Comparison of ENCODE assay signal across 11 mouse cellular contexts in the genomic region with DNA sequence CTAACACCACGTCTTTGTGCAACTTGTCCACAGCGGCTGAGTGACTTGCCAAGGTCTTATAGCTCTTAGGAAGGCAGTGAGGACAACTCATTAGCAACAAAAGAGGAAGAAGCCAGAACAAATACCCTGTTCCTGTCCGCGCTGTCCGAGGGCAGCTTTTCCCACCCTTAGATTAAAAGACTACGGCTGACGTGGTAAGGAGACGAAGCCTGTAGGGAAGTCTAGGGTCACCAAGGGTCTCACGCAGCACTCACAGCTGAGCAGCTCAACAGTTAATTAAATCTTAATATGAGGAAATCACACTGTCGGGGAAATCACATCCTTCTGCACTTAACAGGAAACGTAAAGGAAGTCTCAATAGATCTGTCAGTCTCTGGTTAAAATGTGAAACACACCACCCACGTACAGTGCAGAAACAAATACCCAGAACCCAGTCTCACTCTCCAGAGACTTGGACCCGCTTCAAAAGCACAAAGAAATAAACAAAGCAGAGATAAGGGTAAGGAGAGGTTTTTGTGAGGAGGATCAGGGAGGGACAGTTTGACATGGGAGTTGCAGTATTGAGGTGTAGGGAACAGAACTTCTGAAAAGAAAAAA. TPM values are rescaled to one million over a fixed set of nuclear protein-coding genes. Genes with fewer than 3 reads are reported as not detected.
DNase-seq lines count a peak whose midpoint lies in the region; ATAC-seq and TF ChIP-seq lines count a peak whose summit lies in the region.
"Had no signal": no experiment of that assay in that cellular context is flagged by ENCODE, and none has a peak within 500 bp of the region (broad histone marks: within the 10 kb centered on the region; RNA-seq: fewer than 3 reads in every experiment).

No protein-coding gene starts in this region.

- no peak overlapping the region for H3K27ac ChIP-seq in hindbrain, embryonic 16.5 days (ENCODE audit: low read depth, low read length)
- no peak overlapping the region for H3K27ac ChIP-seq in hindbrain, postnatal 0 days
- H3K27ac ChIP-seq in testis, adult 2 months (ENCODE audit: control insufficient read depth, insufficient read depth, low read depth, low read length) = peak overlapping the region; percentile 57
- no peak overlapping the region for H3K27ac ChIP-seq in liver, embryonic 14.5 days
- no peak overlapping the region for H3K27ac ChIP-seq in embryonic facial prominence, embryonic 10.5 days (replicated peaks)
- H3K27ac ChIP-seq: gastrocnemius, adult 2 months; hindbrain, embryonic 14.5 days; layer of hippocampus, adult 2 months had no signal

- WGBS in hindbrain, embryonic 16.5 days = 69% methylated on average over 13 of the region's 13 CpGs
- 52% methylated on average over 13 of the region's 13 CpGs for WGBS in hindbrain, postnatal 0 days
- WGBS in liver, embryonic 14.5 days (ENCODE audit: insufficient replicate concordance) = 36% methylated on average over 13 of the region's 13 CpGs
- 59% methylated on average over 13 of the region's 13 CpGs for WGBS in embryonic facial prominence, embryonic 10.5 days

- peak; percentile 30; the same call in 1 of the 2 replicates for ATAC-seq in hindbrain, embryonic 16.5 days
- no peak for ATAC-seq in hindbrain, postnatal 0 days
- ATAC-seq in liver, embryonic 14.5 days (ENCODE audit: insufficient read depth) = 0 out of 2 replicates have a peak, but pooled peaks have one; percentile 8
- ATAC-seq in granulocyte monocyte progenitor cell, adult 5-6 weeks (replicated peaks; ENCODE audit: poor library complexity, severe bottlenecking) = no peak

- H3K4me3 ChIP-seq in hindbrain, embryonic 16.5 days (ENCODE audit: low read length) = no peak overlapping the region
- no peak overlapping the region for H3K4me3 ChIP-seq in hindbrain, postnatal 0 days (ENCODE audit: low read length)
- no peak overlapping the region for H3K4me3 ChIP-seq in testis, adult 2 months (ENCODE audit: control insufficient read depth, low read depth, low read length)
- no peak overlapping the region for H3K4me3 ChIP-seq in liver, embryonic 14.5 days (ENCODE audit: insufficient read depth in 1 of 2, low read depth in 2 of 2, low read length in 2 of 2)
- no peak overlapping the region for H3K4me3 ChIP-seq in embryonic facial prominence, embryonic 10.5 days
- H3K4me3 ChIP-seq: gastrocnemius, adult 2 months; layer of hippocampus, adult 2 months; myocyte had no signal

- no peak for TF ChIP-seq EP300 in liver, embryonic 14.5 days (IDR thresholded peaks at IDR 0.05; ENCODE audit: low read depth)

- DNase-seq in hindbrain, postnatal 0 days (ENCODE audit: low spot score) = no peak
- DNase-seq in testis, postnatal 10 days (ENCODE audit: low spot score) = no peak
- DNase-seq in liver, embryonic 14.5 days (ENCODE audit: low read depth in 3 of 3, low spot score in 3 of 3) = no peak
- no peak for DNase-seq in embryonic facial prominence, embryonic 10.5 days (ENCODE audit: low spot score)
- DNase-seq: gastrocnemius, adult 2 months had no signal

- no peak for TF ChIP-seq POLR2A in testis, adult 2 months (IDR thresholded peaks at IDR 0.05; ENCODE audit: control insufficient read depth, low read depth, low read length)

- H3K9me3 ChIP-seq in hindbrain, embryonic 16.5 days (ENCODE audit: control insufficient read depth, low read length) = no peaks in the 10 kb centered on the region
- no peaks in the 10 kb centered on the region for H3K9me3 ChIP-seq in hindbrain, postnatal 0 days (ENCODE audit: low read length)
- no peaks in the 10 kb centered on the region for H3K9me3 ChIP-seq in liver, embryonic 14.5 days (ENCODE audit: control insufficient read depth, low read length)
- H3K9me3 ChIP-seq in embryonic facial prominence, embryonic 10.5 days = no peaks in the 10 kb centered on the region

- H3K4me2 ChIP-seq in hindbrain, embryonic 16.5 days (ENCODE audit: low read length) = no peak overlapping the region
- no peak overlapping the region for H3K4me2 ChIP-seq in hindbrain, postnatal 0 days (ENCODE audit: low read depth, low read length)
- H3K4me2 ChIP-seq in liver, embryonic 14.5 days (ENCODE audit: low read depth) = no peak overlapping the region
- H3K4me2 ChIP-seq: hindbrain, embryonic 14.5 days had no signal

- no peaks in the 10 kb centered on the region for H3K4me1 ChIP-seq in hindbrain, embryonic 16.5 days (ENCODE audit: control insufficient read depth, insufficient read depth, low read depth, low read length)
- H3K4me1 ChIP-seq in hindbrain, postnatal 0 days (ENCODE audit: insufficient read depth, low read length) = no peaks in the 10 kb centered on the region
- peaks cover 4% of the 10 kb centered on the region; the same call in 1 of the 2 replicates for H3K4me1 ChIP-seq in testis, adult 2 months (ENCODE audit: control insufficient read depth, insufficient read depth, low read length)
- no peaks in the 10 kb centered on the region for H3K4me1 ChIP-seq in liver, embryonic 14.5 days (replicated peaks; ENCODE audit: control insufficient read depth in 2 of 2, insufficient read depth in 2 of 2, low read length in 1 of 2)
- 0 out of 2 replicates have a peak, but pooled peaks cover 5% of the 10 kb centered on the region for H3K4me1 ChIP-seq in embryonic facial prominence, embryonic 10.5 days

- H3K9ac ChIP-seq in hindbrain, embryonic 16.5 days (ENCODE audit: low read depth, low read length) = no peak overlapping the region
- no peak overlapping the region for H3K9ac ChIP-seq in hindbrain, postnatal 0 days (replicated peaks; ENCODE audit: low read length)
- no peak overlapping the region for H3K9ac ChIP-seq in liver, embryonic 14.5 days (replicated peaks)
- H3K9ac ChIP-seq: hindbrain, embryonic 14.5 days had no signal

- peaks cover 34% of the 10 kb centered on the region for H3K36me3 ChIP-seq in hindbrain, embryonic 16.5 days (ENCODE audit: control insufficient read depth, insufficient read depth, low read length)
- H3K36me3 ChIP-seq in hindbrain, postnatal 0 days (ENCODE audit: insufficient read depth, low read length) = peaks cover 40% of the 10 kb centered on the region
- H3K36me3 ChIP-seq in testis, adult 2 months (ENCODE audit: control insufficient read depth, insufficient read depth, low read length) = no peaks in the 10 kb centered on the region
- no peaks in the 10 kb centered on the region for H3K36me3 ChIP-seq in liver, embryonic 14.5 days (replicated peaks; ENCODE audit: control insufficient read depth, insufficient read depth, low read depth)
- H3K36me3 ChIP-seq in embryonic facial prominence, embryonic 10.5 days (replicated peaks) = peaks cover 78% of the 10 kb centered on the region

- H3K27me3 ChIP-seq in hindbrain, embryonic 16.5 days (replicated peaks; ENCODE audit: control insufficient read depth, insufficient read depth, low read length) = no peaks in the 10 kb centered on the region
- H3K27me3 ChIP-seq in hindbrain, postnatal 0 days (ENCODE audit: insufficient read depth, low read length) = no peaks in the 10 kb centered on the region
- H3K27me3 ChIP-seq in testis, adult 2 months (ENCODE audit: control insufficient read depth, insufficient read depth, low read length) = no peaks in the 10 kb centered on the region
- H3K27me3 ChIP-seq in liver, embryonic 14.5 days (ENCODE audit: control insufficient read depth, insufficient read depth, low read length) = no peaks in the 10 kb centered on the region
- no peaks in the 10 kb centered on the region for H3K27me3 ChIP-seq in embryonic facial prominence, embryonic 10.5 days (replicated peaks; ENCODE audit: low read depth, poor library complexity, severe bottlenecking)

- TF ChIP-seq CTCF in hindbrain, postnatal 0 days (IDR thresholded peaks at IDR 0.05; ENCODE audit: low read depth) = no peak
- TF ChIP-seq CTCF in testis, adult 2 months (IDR thresholded peaks at IDR 0.05; ENCODE audit: control insufficient read depth, insufficient read depth, insufficient replicate concordance, low read depth, low read length) = no peak
- TF ChIP-seq CTCF in liver, embryonic 14.5 days (IDR thresholded peaks at IDR 0.05; ENCODE audit: low read depth) = no peak

RNA-seq across cellular contexts. Expression of a gene that starts 29.0 kb away (rescaled TPM):
- polyA plus RNA-seq in hindbrain, embryonic 16.5 days (2015; fragmentation: Nextera tagmentation; extraction: Ambion mirVana) = 13.1 and 15.2 TPM in 2 replicates
- 9.1 and 9.6 TPM in 2 replicates for total RNA-seq in hindbrain, postnatal 0 days (2014; rRNA removed)
- 9.4 and 9.7 TPM in 2 replicates for polyA plus RNA-seq in hindbrain, postnatal 0 days (2015; fragmentation: Nextera tagmentation; extraction: Ambion mirVana)
- 13.5 and 14.0 TPM in 2 replicates for polyA plus RNA-seq in testis, adult 2 months (2012; rRNA removed)
- polyA plus RNA-seq in liver, embryonic 14.5 days (2012; rRNA removed) = 2.3 and 2.8 TPM in 2 replicates
- polyA plus RNA-seq in liver, embryonic 14.5 days (2014; fragmentation: Nextera tagmentation; extraction: Ambion mirVana) = 5.6 and 6.0 TPM in 2 replicates
- polyA plus RNA-seq in embryonic facial prominence, embryonic 10.5 days (2016; fragmentation: Nextera tagmentation; extraction: Ambion mirVana) = 27.6 and 28.1 TPM in 2 replicates
- total RNA-seq in granulocyte monocyte progenitor cell, adult 5-6 weeks (2014; fragmentation: Nextera tagmentation) = 31.0 and 37.9 TPM in 2 replicates
- 8.7 and 10.1 TPM in 2 replicates for total RNA-seq in granulocyte monocyte progenitor cell, adult 5-6 weeks (2017)

RNA-seq across cellular contexts. Expression of a gene that starts 29.0 kb away (rescaled TPM):
- polyA plus RNA-seq in hindbrain, embryonic 16.5 days (2015; fragmentation: Nextera tagmentation; extraction: Ambion mirVana) = 56.8 and 60.3 TPM in 2 replicates
- total RNA-seq in hindbrain, postnatal 0 days (2014; rRNA removed) = 94.6 and 95.6 TPM in 2 replicates
- 41.6 and 44.2 TPM in 2 replicates for polyA plus RNA-seq in hindbrain, postnatal 0 days (2015; fragmentation: Nextera tagmentation; extraction: Ambion mirVana)
- 7.7 and 7.8 TPM in 2 replicates for polyA plus RNA-seq in testis, adult 2 months (2012; rRNA removed)
- polyA plus RNA-seq in liver, embryonic 14.5 days (2012; rRNA removed) = 10.1 and 11.8 TPM in 2 replicates
- 13.4 and 15.0 TPM in 2 replicates for polyA plus RNA-seq in liver, embryonic 14.5 days (2014; fragmentation: Nextera tagmentation; extraction: Ambion mirVana)
- polyA plus RNA-seq in embryonic facial prominence, embryonic 10.5 days (2016; fragmentation: Nextera tagmentation; extraction: Ambion mirVana) = 92.5 and 92.9 TPM in 2 replicates
- total RNA-seq in granulocyte monocyte progenitor cell, adult 5-6 weeks (2014; fragmentation: Nextera tagmentation) = 52.5 and 59.4 TPM in 2 replicates
- 39.4 and 60.0 TPM in 2 replicates for total RNA-seq in granulocyte monocyte progenitor cell, adult 5-6 weeks (2017)

RNA-seq across cellular contexts. Expression of a gene that starts 33.9 kb away (rescaled TPM):
- 13.7 and 14.6 TPM in 2 replicates for polyA plus RNA-seq in hindbrain, embryonic 16.5 days (2015; fragmentation: Nextera tagmentation; extraction: Ambion mirVana)
- total RNA-seq in hindbrain, postnatal 0 days (2014; rRNA removed) = 9.5 and 16.3 TPM in 2 replicates
- 17.8 and 20.2 TPM in 2 replicates for polyA plus RNA-seq in hindbrain, postnatal 0 days (2015; fragmentation: Nextera tagmentation; extraction: Ambion mirVana)
- polyA plus RNA-seq in testis, adult 2 months (2012; rRNA removed) = 7.0 and 7.3 TPM in 2 replicates
- polyA plus RNA-seq in liver, embryonic 14.5 days (2012; rRNA removed) = 2.9 and 4.8 TPM in 2 replicates
- polyA plus RNA-seq in liver, embryonic 14.5 days (2014; fragmentation: Nextera tagmentation; extraction: Ambion mirVana) = 8.2 and 9.0 TPM in 2 replicates
- 37.1 and 39.4 TPM in 2 replicates for polyA plus RNA-seq in embryonic facial prominence, embryonic 10.5 days (2016; fragmentation: Nextera tagmentation; extraction: Ambion mirVana)
- 5.9 and 6.1 TPM in 2 replicates for total RNA-seq in granulocyte monocyte progenitor cell, adult 5-6 weeks (2014; fragmentation: Nextera tagmentation)
- total RNA-seq in granulocyte monocyte progenitor cell, adult 5-6 weeks (2017) = 2.0 TPM in 2 replicates

Comparison
In these comparisons a context has a peak if more than half of its experiments do, and no peak if none do; other contexts are left out.
1. ATAC-seq: peak in hindbrain, embryonic 16.5 days (single experiment) and liver, embryonic 14.5 days (single experiment); none in hindbrain, postnatal 0 days (single experiment) and granulocyte monocyte progenitor cell, adult 5-6 weeks (single experiment).